Mouse (Mus musculus): ENCODE data around the gene Paics. TPM values are rescaled to one million over a fixed set of nuclear protein-coding genes. Genes with fewer than 3 reads are reported as not detected.

The Paics gene
- polyA plus RNA-seq, 1 experiment from 2014 or later = 165 TPM

DNA sequence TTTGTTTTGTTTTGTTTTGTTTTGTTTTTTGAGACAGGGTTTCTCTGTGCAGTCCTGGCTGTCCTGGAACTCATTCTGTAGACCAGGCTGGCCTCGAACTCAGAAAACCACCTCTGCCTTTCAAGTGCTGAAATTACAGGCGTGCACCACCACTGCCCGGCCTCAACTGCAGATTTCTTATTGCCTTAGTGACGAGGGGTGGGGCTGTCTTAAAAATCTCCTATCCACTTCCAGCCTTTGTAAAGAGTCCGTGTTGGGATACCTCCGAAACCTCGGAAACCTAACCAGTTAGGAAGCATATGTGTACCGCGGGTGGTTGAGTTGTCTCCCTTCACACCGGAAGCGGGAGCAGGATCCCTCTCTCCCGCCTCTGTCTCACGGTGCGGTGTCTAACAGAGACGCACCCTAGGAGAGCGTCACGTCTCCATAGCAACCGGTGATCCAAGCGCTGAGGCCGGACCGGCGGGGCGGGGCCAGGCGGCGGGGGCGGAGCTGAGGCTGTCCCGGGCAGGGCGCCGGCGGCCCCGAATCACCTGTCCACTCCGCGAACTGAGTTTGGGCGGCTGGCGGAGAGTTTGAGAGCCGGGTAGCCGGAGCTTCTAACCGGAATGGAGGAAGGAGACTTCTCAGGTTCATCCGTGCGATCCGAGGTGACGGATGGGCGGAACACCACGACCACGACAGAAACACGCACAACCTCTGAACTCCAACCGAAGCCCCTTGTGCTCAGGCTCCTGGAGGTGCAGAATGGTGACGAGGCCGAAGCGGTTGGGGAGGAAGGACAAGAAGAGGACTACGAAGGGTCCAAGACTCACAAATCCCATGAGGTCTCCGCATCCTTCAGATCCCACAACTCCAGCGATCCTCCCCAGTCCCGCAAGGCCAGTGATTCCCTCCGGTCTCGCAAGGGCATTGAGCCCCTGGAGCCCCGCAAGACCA lies 64.7 kb downstream of the Paics start, which contains the start of gene Thegl:
TSS of gene Thegl (plus strand) at position 480 of the 939 bp plus-strand sequence.
- Histone ChIP-seq H3K9ac (replicated peaks; ENCODE audit: low read depth, low read length) (0 out of 2 replicates have a peak within 1 kb of the TSS, but pooled peaks have one; percentile 21), H3K4me3 (ENCODE audit: low read depth, low read length) (peak within 1 kb of the TSS; percentile 54), H3K4me2 (ENCODE audit: low read depth, low read length) (peak within 1 kb of the TSS; percentile 63), H3K27ac (ENCODE audit: low read depth, low read length) (no peak within 1 kb of the TSS), H3K36me3 (ENCODE audit: control insufficient read depth, insufficient read depth, low read length) (no peaks in the 10 kb centered on the region), H3K9me3 (ENCODE audit: control insufficient read depth, low read length) (no peaks in the 10 kb centered on the region), H3K27me3 (ENCODE audit: control insufficient read depth, insufficient read depth, low read length) (no peaks in the 10 kb centered on the region), H3K4me1 (ENCODE audit: control insufficient read depth, insufficient read depth, low read length) (no peaks in the 10 kb centered on the region)
- ATAC-seq (ENCODE audit: low read depth) = peak; percentile 99
- 10% methylated on average over 57 of the region's 57 CpGs for WGBS

Other genes starting within 250 kb of the Paics start
- 18.8 and 22.1 TPM in 2 replicates for gene Aasdh, start 45.8 kb upstream of the Paics start, polyA plus RNA-seq (2014; fragmentation: Nextera tagmentation; extraction: Ambion mirVana)
- 12.8 and 13.4 TPM in 2 replicates for gene Ppat, start 271 bp downstream of the Paics start, polyA plus RNA-seq (2014; fragmentation: Nextera tagmentation; extraction: Ambion mirVana)
- gene Srp72, start 23.4 kb downstream of the Paics start, polyA plus RNA-seq (2014; fragmentation: Nextera tagmentation; extraction: Ambion mirVana) = 87.6 and 93.3 TPM in 2 replicates
- gene Arl9, start 52.7 kb downstream of the Paics start, polyA plus RNA-seq (2014; fragmentation: Nextera tagmentation; extraction: Ambion mirVana) = not detected in 2 replicates
- gene Thegl, start 64.7 kb downstream of the Paics start, polyA plus RNA-seq (2014; fragmentation: Nextera tagmentation; extraction: Ambion mirVana) = 0.40 and 0.86 TPM in 2 replicates
- 16.2 and 29.3 TPM in 2 replicates for gene Hopx, start 163.8 kb downstream of the Paics start, polyA plus RNA-seq (2014; fragmentation: Nextera tagmentation; extraction: Ambion mirVana)